Mouse (Mus musculus): ENCODE measurements around the gene Mta3.
A peak's percentile ranks its signal among the peaks of the same experiment; 100 is the strongest.

Mta3 gene

DNA sequence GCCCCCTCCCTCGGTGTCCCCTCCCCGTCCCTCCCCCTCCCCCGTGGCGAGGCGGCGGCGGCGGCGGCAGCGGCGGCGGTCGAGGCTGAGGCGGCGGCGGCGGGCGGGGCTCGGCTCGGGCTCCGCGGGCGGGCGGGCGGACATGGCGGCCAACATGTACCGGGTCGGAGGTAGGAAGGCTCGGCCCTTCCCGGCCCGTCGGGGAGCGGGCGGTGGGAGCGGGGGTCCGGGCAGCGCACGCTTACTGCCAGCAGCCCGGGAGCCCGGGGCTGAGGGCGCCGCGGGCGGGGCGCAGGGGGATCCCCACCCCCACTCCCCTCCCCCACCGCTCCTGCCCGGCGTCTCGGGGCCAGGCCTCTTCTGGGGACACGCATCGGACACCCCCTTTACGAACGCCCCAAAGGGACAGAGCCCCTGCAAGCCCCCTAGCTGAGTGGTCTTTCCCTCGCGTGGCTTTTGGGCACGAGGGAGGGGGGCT is at the start of gene Mta3:
Gene Mta3, plus strand, starts transcription at position 48 of the 478 bp plus-strand sequence.
- peak; percentile 70 for DNase-seq (ENCODE audit: low read depth)

DNA sequence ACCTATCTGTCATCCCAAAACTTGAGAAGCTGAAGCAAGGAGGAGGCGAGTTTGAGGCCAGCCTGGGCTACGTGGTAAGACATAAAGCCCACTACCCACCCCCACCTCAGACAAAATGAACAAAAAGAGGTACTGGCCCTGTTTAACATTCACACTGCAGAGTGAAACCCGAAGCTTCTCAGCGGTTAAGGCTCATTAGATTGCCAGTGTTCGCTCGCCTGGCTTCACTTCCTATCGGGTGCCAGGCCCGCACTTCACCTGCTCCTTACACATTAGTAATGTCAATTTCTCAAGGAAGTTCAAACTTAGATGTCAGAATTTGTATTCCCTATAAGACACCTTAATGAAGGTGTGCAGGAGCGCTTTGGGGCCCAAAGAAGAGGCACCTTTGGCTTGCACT is 48.6 kb upstream of the Mta3 start:
- no peak for DNase-seq (ENCODE audit: low read depth)

DNA sequence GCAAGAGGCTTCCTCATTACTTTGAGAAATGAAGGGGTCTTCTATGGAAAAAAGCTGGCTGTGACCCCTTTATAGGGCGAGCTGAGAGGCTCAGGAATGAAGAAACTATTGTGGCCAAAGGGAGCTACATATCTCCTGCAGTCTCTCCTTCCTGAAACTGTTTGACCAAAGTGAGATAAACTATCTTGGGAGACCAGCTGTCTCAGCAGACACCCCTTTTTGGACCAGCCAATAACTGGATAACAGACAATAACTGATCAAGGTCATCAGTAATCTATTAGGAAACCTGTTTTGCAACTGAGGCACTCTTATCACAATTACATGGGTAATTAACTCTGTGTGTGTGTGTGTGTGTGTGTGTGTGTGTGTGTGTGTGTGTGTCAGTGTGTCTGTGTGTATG is 47.0 kb upstream of the Mta3 start:
- DNase-seq (ENCODE audit: low read depth) = no peak

DNA sequence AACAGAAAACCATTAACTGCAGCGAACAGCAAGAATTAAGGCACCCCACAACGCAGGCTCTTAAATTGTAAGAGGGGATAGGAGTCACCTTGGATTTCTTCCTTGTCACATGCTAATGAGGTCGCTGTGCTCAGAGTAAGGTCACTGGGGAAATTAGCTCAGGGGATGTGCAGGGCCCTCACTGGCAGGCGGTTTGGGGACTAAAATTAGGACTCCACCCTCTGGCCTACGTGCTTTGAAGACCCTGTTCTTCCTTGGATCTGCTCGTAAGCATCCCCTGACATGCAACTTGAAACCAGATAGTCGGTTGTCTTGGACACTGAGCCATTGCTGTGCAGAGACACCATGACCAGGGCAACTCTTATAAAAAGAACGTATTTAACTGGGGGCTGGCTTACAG is 41.2 kb upstream of the Mta3 start:
- no peak for DNase-seq (ENCODE audit: low read depth)

DNA sequence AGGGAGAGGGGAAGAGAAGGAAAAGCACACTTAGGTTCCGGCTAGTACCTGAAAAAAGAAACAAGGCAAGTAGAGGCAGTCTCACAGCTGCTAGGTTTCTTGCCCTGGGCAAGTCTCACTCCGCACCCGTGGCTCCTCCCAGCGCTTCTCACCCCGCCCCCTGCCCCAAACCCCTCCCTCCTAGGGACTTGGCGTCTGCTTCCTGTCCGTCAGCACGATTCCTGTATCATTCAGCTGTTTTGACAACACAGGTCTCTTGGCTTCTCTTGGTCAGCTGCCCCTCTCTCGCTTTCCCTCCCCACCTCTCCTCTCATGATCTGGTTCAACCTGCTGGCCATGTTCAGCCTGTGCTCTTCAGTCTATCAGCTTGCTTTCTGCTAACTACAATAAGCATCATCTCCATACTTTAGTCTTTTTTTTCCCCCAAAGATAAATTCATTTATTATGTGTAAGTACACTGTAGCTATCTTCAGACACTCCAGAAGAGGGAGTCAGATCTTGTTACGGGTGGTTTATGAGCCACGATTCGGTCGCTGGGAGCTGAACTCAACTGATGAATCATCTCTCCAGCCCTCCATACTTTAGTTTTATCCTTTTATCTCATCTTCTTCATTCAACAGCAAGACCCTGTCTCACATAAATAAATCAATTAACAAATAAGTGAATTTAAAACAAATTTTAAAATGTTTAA is 39.2 kb upstream of the Mta3 start:
- peak; percentile 32 for DNase-seq (ENCODE audit: low read depth)

DNA sequence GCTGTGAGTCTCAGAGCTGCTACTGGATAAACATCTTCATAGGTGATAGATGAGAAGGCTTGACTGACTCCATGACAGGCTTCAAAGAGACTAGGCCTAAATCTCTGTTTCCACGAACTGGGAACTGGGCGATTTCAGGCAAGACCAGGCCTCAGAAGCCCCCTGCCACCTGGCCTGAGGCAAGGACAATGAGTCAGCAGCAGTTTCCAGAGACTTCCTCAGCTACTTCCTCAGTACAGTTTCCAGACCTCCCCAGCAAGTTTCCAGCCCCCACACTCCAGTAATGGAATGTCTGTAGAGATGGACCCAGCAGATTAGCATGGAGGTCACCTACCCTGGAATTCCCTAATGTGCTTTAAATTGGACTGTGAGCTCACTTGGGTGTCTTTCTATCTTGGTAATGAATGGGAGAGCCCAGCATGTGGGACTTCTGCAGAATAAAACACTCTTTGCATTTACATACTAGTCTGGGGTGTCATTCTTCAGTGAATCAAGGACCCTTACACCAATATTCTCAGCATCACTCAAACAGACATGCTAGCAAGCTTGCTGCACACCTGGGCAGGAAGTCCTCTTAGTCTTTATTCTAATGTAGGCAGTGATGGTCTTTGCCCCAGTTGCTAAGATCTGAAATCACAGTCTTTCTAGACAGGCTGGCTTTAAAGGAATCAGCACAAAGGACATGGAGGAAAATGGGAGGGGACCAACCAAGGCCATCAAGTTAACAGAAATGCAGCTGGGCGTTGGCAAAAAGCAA is 37.9 kb upstream of the Mta3 start:
- DNase-seq (ENCODE audit: low read depth) = no peak

DNA sequence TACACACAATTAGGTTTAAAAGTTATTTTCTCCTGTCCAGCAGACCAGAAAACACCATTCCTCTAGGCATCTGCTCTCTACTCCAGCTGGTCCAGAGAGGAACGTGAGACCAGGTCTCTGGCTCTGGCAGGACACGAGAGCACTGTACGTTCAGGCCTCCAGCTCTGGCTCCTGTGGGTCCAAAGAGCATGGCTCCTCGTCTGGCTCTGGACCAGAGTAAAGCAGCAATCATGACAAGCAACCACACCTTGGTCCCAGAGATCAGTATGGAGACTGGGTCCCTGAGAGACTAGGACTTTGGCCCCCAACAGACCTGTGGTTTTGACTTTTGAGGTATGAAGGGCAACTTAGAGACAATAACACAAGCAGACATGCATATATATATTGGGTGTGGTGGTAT is 33.3 kb upstream of the Mta3 start:
- DNase-seq (ENCODE audit: low read depth) = no peak

DNA sequence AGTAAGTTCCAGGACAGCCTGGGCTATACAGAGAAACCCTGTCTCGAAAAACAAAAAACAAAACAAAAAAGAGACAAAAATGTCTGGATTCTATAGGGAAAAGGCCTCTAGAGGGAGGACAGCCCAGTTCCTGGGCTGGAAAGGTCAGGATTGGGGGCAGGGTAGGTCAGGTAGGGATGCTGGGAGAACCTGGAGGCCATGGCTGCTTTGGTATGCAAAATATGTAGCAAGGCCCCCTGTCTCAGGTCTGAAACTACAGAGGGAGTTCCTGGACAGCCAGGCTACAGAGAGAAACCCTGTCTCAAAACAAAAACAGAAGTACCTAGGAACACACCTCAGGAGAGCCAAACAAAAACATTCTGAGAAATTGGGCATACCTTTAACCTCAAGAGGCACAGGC is 28.6 kb upstream of the Mta3 start:
- DNase-seq (ENCODE audit: low read depth) = no peak

DNA sequence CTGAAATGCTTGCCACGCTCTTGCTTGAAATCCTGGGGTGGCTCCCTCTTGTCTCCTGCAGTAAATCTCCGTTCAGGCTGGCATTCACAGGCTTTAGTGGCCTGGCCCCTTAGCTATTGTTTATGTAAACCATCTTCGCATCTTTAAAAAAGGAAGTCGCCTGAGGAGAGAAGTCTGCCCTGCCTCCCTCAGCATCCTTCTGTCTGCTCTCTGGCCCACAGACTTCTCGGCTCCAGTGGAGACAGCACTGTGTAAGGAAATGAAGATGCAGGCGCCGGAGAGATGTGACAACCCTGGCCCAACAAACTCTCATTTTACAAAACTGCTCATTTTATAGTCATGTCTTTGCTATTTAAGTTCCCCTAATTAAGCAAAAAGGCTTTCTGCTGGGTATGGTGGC is 24.0 kb upstream of the Mta3 start:
- DNase-seq (ENCODE audit: low read depth) = no peak

DNA sequence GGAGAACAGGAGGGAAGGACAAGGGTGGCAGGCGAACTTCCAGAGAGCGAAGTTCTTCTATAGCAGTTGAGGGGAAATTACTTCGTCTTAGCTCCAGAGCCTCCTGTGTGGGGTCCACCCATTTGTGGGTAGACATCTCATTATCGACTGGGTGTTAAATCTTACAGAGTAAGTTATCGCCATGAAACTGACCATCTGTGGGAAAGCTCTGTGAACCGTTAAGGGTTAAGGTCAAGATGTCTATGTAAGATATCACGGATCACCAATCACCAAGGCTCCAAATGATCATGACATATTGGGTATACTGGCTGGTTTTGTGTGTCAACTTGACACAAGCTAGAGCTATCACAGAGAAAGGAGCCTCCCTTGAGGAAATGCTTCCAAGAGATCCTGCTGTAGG is 21.5 kb upstream of the Mta3 start:
- no peak for DNase-seq (ENCODE audit: low read depth)

DNA sequence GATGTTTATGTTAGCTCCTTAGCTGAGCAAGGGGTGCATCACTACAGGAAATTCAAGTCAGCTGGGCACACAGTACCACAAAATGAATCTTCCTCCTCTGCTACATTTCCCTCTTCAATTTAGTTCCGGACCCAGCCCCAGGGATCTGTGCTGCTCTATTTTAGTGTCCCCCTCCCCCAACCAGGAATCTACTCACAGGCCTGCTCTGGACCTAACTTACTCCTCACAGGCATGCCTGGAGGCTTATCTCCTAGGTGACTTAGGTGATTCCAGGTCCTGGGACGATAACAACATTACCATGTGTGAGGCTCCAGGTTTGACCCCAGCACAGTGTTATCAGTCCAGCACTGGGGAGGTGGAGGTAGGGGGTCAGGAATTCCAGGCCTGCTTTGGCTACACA is 15.5 kb upstream of the Mta3 start:
- DNase-seq (ENCODE audit: low read depth) = no peak

DNA sequence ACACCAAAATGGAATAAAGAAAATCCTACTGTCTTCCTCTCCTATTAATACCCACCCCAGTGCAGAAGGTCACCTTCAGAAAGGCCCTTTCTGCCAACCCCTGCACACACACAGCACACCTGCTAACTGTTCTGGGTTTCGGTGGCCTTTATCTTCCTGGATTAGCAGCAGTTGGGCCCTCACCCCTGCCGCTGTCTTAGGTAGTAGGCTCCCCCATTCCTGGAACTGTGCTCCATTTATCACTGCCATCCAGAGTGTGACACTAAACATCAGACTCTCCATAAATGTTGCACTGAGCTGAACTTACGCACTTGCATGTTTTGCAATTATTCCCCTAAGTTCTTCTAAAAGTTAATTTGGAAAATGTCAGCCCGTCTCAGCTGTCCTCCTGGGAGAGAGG is 14.6 kb upstream of the Mta3 start:
- no peak for DNase-seq (ENCODE audit: low read depth)

DNA sequence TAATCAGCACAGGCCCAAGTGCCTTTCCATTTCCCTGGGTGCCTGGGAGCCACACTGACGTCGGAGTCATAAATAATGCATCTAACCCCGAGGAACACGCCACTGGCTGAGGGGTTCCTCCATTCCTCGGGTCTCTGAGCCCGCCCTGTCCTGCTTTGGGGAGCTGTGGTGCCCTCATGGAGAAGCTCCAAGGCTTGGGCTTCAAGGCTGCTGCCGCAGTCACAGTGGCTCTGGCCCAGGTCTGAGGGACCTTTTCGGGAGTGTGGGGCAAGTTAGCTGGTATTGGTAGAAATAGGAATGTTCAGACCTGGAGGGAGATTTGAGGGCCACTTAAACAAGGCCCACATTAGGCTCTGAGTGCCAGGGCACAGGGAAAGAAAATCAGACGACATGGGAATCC is 12.0 kb upstream of the Mta3 start:
- DNase-seq (ENCODE audit: low read depth) = no peak

DNA sequence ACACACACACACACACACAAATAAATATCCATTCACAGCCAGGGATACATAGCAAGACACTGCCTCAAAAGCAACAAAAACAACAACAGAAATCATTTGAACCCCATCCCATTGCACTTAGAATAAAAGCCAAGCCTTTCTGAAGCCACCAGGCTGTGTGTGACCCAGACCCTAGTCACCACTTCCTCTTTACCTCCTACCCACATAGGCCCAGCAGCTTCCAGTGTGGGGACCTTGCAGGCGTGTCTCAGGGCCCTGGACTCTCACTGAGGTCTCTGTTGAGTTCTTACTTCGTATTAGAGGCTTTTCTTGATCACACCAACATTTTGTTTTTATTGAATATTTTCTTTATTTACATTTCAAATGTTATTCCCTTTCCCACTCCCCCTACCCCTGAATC is 10.2 kb upstream of the Mta3 start:
- peak; percentile 28 for DNase-seq (ENCODE audit: low read depth)

DNA sequence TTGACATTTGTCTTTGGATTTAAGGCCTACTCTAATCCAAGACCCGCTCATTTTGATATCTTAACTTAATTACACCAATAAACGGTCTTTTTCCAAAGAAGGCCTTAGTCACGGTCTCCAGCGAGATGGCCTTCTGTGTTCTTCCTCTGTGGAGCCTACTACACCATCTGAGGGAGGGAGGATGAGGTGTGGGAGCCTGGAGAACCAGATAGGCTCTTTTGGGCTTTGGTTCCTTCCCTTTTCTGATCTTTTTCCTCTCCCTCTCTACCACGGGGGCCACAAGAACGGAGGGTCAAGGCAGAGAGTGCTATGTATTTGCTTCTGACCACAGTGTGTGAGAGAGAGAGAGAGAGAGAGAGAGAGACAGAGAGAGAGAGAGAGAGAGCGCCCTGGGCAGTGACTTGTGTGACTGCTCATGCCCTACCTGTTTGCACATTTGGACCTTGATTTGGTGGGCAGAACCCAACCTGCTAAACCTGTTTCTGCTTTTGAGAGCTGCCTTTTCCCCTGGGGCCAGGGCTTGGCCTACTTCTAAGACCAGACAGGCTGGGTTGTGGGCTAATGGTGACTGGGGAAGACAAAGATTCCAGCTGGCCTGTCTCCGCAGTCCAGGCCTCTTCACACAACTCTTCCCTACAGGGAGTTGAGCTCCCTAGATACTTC is 6.8 kb upstream of the Mta3 start:
- no peak for DNase-seq (ENCODE audit: low read depth)

DNA sequence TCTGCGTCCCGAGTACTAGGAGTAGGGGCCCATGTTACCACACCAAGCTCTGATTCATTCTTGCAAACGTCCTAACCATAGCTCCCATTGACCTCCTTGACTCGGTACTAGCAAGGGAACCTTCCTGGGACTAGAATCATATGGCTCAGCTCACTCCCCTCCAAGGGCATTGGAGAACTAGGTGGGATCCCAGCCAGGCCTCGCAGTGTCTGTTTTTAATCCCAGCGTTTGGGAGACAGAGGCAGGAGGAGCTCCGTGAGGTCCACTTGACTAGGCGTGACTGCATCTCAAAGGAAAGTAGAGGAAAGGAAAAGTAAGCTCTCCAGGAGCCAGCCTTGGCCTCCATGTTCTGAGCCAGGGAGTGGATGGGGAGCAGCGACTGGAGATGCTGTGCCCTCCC is 5.8 kb upstream of the Mta3 start:
- no peak for DNase-seq (ENCODE audit: low read depth)

DNA sequence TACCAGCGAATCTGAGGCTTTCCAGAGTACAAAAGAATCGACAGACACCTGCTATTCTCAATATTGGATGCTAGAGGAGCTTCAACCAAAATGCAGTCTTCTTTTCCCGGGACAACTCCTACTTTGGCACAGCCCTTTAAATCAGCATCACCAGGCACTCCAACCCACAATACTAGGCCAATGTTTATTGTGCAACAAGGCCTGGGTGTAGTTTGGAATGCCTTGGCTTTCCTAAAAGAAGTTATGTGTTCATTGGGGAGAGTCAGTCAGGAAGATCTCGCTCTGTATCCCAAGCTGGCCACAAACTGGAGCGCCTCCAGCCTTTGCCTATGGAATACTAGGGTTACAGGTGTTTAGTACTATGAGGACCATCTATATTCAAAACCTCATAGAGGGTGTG is 1.5 kb upstream of the Mta3 start:
- no peak for DNase-seq (ENCODE audit: low read depth)

DNA sequence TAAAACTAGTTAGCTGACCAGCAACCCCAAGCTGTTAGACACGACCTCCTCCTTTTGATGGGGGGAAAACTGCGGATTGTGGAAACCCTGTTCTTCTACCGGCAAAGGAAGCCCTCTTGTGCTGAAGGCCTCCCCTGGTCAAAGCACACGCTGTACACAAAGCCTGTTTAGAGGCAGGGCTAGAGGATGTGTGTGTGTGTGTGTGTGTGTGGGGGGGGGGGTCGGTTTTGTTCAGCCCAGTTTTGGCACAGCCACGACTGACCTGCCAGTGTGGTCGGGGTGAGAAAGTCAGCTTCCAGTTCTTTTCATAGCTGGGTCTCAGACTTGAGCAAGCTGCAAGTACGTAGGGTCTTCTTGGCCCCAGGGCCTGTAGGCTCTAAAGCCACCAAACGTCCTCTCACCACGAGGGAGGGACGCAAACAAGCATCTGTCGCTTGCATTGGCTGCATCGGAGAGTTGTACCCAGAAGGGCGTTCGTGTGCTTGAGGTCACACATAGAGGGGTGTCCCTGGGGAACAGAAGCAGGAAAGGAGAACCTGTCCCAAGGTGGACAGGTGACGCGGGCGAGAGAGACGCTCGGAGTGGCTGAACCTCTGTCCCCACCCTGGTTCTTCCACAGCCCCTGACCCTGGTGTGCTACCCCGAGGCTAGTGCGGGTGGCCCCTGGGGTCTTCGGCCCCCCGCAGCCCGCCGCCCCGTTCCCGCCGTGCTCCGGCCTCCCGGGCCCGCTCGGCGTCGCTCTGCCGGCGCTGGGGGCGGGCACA is 429 bp upstream of the Mta3 start:
- peak; percentile 76 for DNase-seq (ENCODE audit: low read depth)

DNA sequence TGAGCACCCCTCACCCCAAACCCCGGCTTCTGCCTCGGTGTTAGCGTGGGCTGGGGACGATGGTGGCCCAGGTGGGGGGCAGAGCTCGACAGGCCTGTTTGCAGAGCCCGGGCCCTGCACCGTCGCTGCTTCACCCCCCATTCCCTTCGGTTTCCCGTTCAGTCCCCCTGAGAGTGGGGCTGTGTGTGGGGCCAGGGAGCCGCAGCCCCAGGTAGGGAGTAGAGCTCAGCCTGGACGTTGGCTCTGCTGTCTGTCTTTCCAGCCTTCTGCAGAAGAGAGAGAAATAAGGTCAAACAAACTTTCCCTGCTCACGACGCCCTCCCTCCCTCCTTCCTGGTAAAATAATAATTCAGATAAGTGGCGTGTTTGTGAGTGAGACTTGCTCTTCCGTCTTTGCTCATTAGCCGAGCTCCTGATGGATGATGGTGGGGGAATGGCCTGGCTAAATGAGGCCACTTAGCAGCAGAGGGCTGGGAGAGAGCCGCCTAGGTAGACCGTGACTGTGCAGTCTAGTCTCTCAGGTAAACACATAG is 697 bp downstream of the Mta3 start:
- DNase-seq (ENCODE audit: low read depth) = peak; percentile 48

DNA sequence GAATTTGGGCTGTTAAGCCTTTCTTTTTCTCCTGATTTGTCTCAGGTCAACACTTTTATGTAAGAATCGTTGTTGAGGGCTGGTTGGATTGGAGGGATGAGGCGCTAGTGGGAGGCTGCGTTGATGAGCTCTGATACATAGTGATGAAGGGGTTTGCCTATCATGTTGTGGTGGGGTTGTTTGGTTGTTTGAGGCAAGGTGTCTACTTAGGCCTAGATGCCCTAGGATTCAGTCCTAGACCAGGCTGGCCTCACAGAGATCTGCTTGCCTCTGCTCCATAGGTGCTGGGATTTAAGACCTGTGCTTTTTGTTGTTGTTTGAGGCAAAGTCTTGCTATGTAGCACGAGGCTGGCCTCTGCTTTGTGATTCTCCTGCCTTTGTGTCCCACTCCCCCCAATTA is 1.4 kb downstream of the Mta3 start:
- peak; percentile 59 for DNase-seq (ENCODE audit: low read depth)

DNA sequence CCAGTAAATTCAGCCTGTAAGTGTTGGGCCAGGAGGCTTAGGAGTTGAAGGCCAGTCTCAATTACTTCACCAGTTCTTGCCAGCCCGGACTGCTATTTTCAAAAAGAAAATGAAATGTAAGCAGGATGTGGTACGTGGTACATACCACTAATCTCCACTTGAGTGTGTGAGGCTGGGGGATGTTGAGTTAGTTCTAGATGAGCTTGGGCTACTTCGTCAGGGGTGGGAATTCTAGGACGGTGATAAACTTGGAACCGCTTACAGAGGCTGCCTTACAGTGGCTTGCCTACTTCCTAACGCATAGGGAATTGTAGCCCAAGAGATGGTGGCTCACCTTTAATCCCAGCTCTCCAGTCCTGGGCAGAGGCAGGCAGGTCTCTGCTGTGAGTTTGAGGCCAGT is 1.9 kb downstream of the Mta3 start:
- DNase-seq (ENCODE audit: low read depth) = peak; percentile 65

DNA sequence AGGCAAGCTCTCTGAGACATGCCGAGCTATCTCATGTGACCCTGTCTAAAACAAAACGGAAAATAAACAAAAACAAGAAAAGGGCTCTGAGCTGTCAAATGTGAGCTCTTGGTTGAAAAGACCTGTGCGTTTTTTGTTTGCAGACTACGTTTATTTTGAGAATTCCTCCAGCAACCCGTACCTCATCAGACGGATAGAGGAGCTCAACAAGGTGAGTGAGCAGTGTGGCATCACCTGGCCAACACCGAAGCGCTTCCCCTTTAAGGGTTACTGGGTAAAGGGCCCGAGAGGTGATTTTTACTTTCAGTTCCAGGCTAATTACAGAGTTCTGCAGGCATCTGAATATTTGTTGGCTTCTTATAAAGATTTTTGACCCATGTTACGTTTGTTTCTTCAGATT is 2.3 kb downstream of the Mta3 start:
- no peak for DNase-seq (ENCODE audit: low read depth)
